13 mouse cellular contexts compared by ENCODE assay signal in the genomic region with DNA sequence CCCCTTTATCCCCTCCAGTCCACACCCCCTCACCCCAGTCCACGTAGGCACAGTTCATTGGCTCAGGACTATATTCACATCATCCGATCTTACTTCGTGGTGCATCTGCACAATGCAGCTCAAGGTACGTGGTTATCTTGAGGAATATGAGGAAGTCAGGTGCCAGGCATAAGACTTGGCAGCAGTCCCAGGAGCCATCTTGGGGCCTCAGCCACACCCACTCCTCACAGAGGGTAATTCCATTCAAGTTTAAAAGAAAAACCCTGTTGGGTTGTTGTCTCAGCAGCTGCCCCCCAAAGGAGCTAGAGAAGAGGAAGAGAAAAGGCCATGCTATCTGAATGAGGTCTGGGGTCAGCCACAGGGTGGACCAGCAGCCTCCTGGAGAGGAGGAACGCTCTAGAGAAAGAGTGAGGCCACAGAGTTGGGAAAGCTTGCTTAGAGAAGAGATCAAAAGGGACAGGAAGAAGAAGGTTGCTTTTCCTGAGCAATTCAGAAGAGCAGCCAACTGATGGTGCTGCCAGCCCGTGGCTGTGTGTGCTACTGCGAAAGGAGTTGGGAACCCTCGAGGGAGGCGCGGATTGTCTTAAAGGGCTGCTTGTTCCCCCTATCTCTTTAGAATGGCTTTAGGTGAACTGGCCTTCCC.
"Had no signal": no experiment of that assay in that cellular context is flagged by ENCODE, and none has a peak within 500 bp of the region (broad histone marks: within the 10 kb centered on the region; RNA-seq: fewer than 3 reads in every experiment).

No protein-coding gene starts in this region.

- H3K27me3 ChIP-seq: neural tube, embryonic 15.5 days had no signal

- H3K27ac ChIP-seq: limb, embryonic 10.5 days; midbrain, embryonic 10.5 days; neural tube, embryonic 15.5 days had no signal

- H3K9me3 ChIP-seq: limb, embryonic 10.5 days; midbrain, embryonic 10.5 days; neural tube, embryonic 15.5 days had no signal

- H3K4me3 ChIP-seq: limb, embryonic 10.5 days; midbrain, embryonic 10.5 days; myocyte; neural tube, embryonic 15.5 days had no signal

- H3K36me3 ChIP-seq: limb, embryonic 10.5 days; midbrain, embryonic 10.5 days; neural tube, embryonic 15.5 days had no signal

- H3K9ac ChIP-seq: neural tube, embryonic 15.5 days had no signal

- DNase-seq: kidney, adult 18-20 months; kidney, postnatal 4 days; lung, postnatal 10 days; midbrain, embryonic 14.5 days; right cerebral cortex, adult 18-20 months; spleen, adult 18-20 months; thymus, adult 2 months; thymus, postnatal 36 days had no signal

- H3K4me2 ChIP-seq: liver, embryonic 11.5 days; neural tube, embryonic 15.5 days had no signal

- H3K4me1 ChIP-seq: neural tube, embryonic 15.5 days had no signal
